Mouse (Mus musculus) liver, postnatal 0 days (tissue): ENCODE measurements around the gene Rnf207.

Source experiments
- CTCF ChIP-seq: sonication (generic); IDR thresholded peaks from 2 replicates; pipeline ENCODE4 v1.5.1; 2016; ENCODE audit warnings: antibody characterized with exemption, low read depth
- EP300 ChIP-seq: IDR thresholded peaks from 2 replicates; pipeline ENCODE4 v1.6.1; 2016; ENCODE audit warnings: antibody characterized with exemption, low read depth, mild to moderate bottlenecking

- TF ChIP-seq CTCF (peak; percentile 59), EP300 (no peak)
Observed at GRCm38 (mm10) chr4:152264867-152265568, 53.8 kb downstream of the Rnf207 start.
